Mouse (Mus musculus) MEL (cell line): Measurements from ENCODE around the gene Mob3c. TPM values are rescaled to one million over a fixed set of nuclear protein-coding genes. Genes with fewer than 3 reads are reported as not detected.

Experiments
- DNase-seq: peaks from one replicate; pipeline ENCODE4 v3.0.0; 2011; ENCODE audit warnings: low read depth, low spot score
- H3K27ac ChIP-seq: 2 replicates; pipeline ENCODE4 v1.5.1; 2012; ENCODE audit warnings: low read depth, mild to moderate bottlenecking, control low read depth, low read length, moderate library complexity; ENCODE audit not compliant: control insufficient read depth
- H3K27me3 ChIP-seq, 2 experiments: fragments of 150-350 bp in 1 of 2; sonication (generic) in 1 of 2; 2 replicates each; pipeline ENCODE4 v1.6.1; 2012; ENCODE audit warnings: low read length in 2 of 2, mild to moderate bottlenecking in 2 of 2, improper control_type of control experiment in 1 of 2, moderate library complexity in 1 of 2; ENCODE audit not compliant: insufficient read depth in 2 of 2, control insufficient read depth in 1 of 2
- H3K36me3 ChIP-seq, 2 experiments: 2 replicates each; pipeline ENCODE4 v1.6.1; 2012 to 2014; ENCODE audit warnings: low read length in 2 of 2, improper control_type of control experiment in 1 of 2, inconsistent platforms in 1 of 2, mild to moderate bottlenecking in 1 of 2; ENCODE audit not compliant: insufficient read depth in 2 of 2, control insufficient read depth in 1 of 2
- H3K4me1 ChIP-seq, 2 experiments: fragments of 150-350 bp in 1 of 2; sonication (generic) in 1 of 2; 2 replicates each; pipeline ENCODE4 v1.6.1; 2012; ENCODE audit warnings: low read length in 2 of 2, improper control_type of control experiment in 1 of 2, mild to moderate bottlenecking in 1 of 2; ENCODE audit not compliant: insufficient read depth in 2 of 2, control insufficient read depth in 1 of 2
- H3K4me3 ChIP-seq, 2 experiments: fragments of 150-350 bp in 1 of 2; sonication (generic) in 1 of 2; 2 replicates each; pipeline ENCODE4 v1.5.1; 2012; ENCODE audit warnings: low read depth in 2 of 2, low read length in 2 of 2, mild to moderate bottlenecking in 2 of 2, moderate library complexity in 2 of 2, control low read depth in 1 of 2, improper control_type of control experiment in 1 of 2; ENCODE audit not compliant: control insufficient read depth in 1 of 2, insufficient read depth in 1 of 2
- H3K79me2 ChIP-seq: 2 replicates; pipeline ENCODE4 v1.6.1; 2012; ENCODE audit warnings: mild to moderate bottlenecking, low read length, moderate library complexity; ENCODE audit not compliant: control insufficient read depth, poor library complexity, insufficient read depth
- H3K9ac ChIP-seq: 2 replicates; pipeline ENCODE4 v1.6.1; 2012; ENCODE audit warnings: low read depth, mild to moderate bottlenecking, control low read depth, low read length, moderate library complexity; ENCODE audit not compliant: control insufficient read depth, poor library complexity, severe bottlenecking
- H3K9me3 ChIP-seq: fragments of 150-350 bp; sonication (generic); replicated peaks from 2 replicates; pipeline ENCODE4 v1.6.1; 2012; ENCODE audit warnings: mild to moderate bottlenecking, low read length, improper control_type of control experiment, moderate library complexity; ENCODE audit not compliant: insufficient read depth
- BHLHE40 ChIP-seq: IDR thresholded peaks from 2 replicates; pipeline ENCODE4 v1.6.1; 2012; ENCODE audit warnings: low read depth, mild to moderate bottlenecking, inconsistent platforms, low read length, improper control_type of control experiment, borderline replicate concordance
- CTCF ChIP-seq, 3 experiments: IDR thresholded peaks in 2 of 3; conservative IDR thresholded peaks in 1 of 3; 2 replicates each; pipeline ENCODE4 v1.5.1; 2011 to 2012; ENCODE audit warnings: low read length in 3 of 3, low read depth in 2 of 3, mild to moderate bottlenecking in 2 of 3, improper control_type of control experiment in 1 of 3, inconsistent platforms in 1 of 3, mixed read lengths in 1 of 3, moderate library complexity in 1 of 3; ENCODE audit not compliant: control insufficient read depth in 1 of 3, insufficient read depth in 1 of 3, poor library complexity in 1 of 3, severe bottlenecking in 1 of 3
- ELF1 ChIP-seq: IDR thresholded peaks from 2 replicates; pipeline ENCODE4 v1.6.1; 2014; ENCODE audit warnings: low read depth, mild to moderate bottlenecking, inconsistent platforms, low read length, improper control_type of control experiment, moderate library complexity
- HCFC1 ChIP-seq: IDR thresholded peaks from 2 replicates; pipeline ENCODE4 v1.6.1; 2012; ENCODE audit warnings: low read depth, mild to moderate bottlenecking, inconsistent platforms, low read length, improper control_type of control experiment, moderate library complexity
- MAFK ChIP-seq: IDR thresholded peaks from 2 replicates; pipeline ENCODE4 v1.6.1; 2011; ENCODE audit warnings: low read depth, mild to moderate bottlenecking, low read length, improper control_type of control experiment, borderline replicate concordance
- MEF2A ChIP-seq: IDR thresholded peaks from 2 replicates; pipeline ENCODE4 v1.6.1; 2014; ENCODE audit warnings: low read depth, mild to moderate bottlenecking, inconsistent platforms, low read length, improper control_type of control experiment; ENCODE audit not compliant: poor library complexity, insufficient replicate concordance, severe bottlenecking; ENCODE audit errors: extremely low read depth
- NELFE ChIP-seq: IDR thresholded peaks from 2 replicates; pipeline ENCODE4 v1.6.1; 2011; ENCODE audit warnings: low read depth, low read length, improper control_type of control experiment
- POLR2AphosphoS2 ChIP-seq: IDR thresholded peaks from 2 replicates; pipeline ENCODE4 v1.6.1; 2011; ENCODE audit warnings: low read length, improper control_type of control experiment
- RAD21 ChIP-seq: IDR thresholded peaks from 2 replicates; pipeline ENCODE4 v1.6.1; 2011; ENCODE audit warnings: mild to moderate bottlenecking, low read depth, low read length, improper control_type of control experiment
- RCOR1 ChIP-seq: IDR thresholded peaks from 2 replicates; pipeline ENCODE4 v1.6.1; 2012; ENCODE audit warnings: low read depth, mild to moderate bottlenecking, inconsistent platforms, low read length, improper control_type of control experiment
- SMC3 ChIP-seq: IDR thresholded peaks from 2 replicates; pipeline ENCODE4 v1.6.1; 2011; ENCODE audit warnings: low read depth, low read length, improper control_type of control experiment
- TBP ChIP-seq: IDR thresholded peaks from 2 replicates; pipeline ENCODE4 v1.8.0; 2011; ENCODE audit warnings: low read depth, low read length, improper control_type of control experiment
- UBTF ChIP-seq: IDR thresholded peaks from 2 replicates; pipeline ENCODE4 v1.6.1; 2012; ENCODE audit warnings: low read depth, mild to moderate bottlenecking, inconsistent platforms, low read length, improper control_type of control experiment, moderate library complexity, borderline replicate concordance; ENCODE audit not compliant: insufficient read depth
- ZMIZ1 ChIP-seq: IDR thresholded peaks from 2 replicates; pipeline ENCODE4 v1.6.1; 2012; ENCODE audit warnings: low read depth, mild to moderate bottlenecking, inconsistent platforms, low read length, improper control_type of control experiment, moderate library complexity
- ZNF384 ChIP-seq: IDR thresholded peaks from 2 replicates; pipeline ENCODE4 v1.6.1; 2012; ENCODE audit warnings: low read depth, mild to moderate bottlenecking, inconsistent platforms, low read length, improper control_type of control experiment
- polyA plus RNA-seq, 2 experiments: library from polyadenylated mRNA; stranded (reverse) in 1 of 2; unstranded in 1 of 2; fragments of >175 nt in 1 of 2; fragments of >200 nt in 1 of 2; gene quantifications; 2 replicates each; pipeline versions ENCODE4 v1.2.1 to v1.2.4; 2012; ENCODE audit warnings: low replicate concordance in 2 of 2, low read depth in 1 of 2; ENCODE audit not compliant: insufficient read length in 2 of 2, insufficient read depth in 1 of 2, missing spikeins in 1 of 2
- total RNA-seq: library from RNA; depleted of rRNA; stranded (reverse); fragments of 300-350 nt; gene quantifications from 2 replicates; pipeline ENCODE4 v1.2.3, GENCODE M21; 2012

Mob3c gene
- total and polyA plus RNA-seq, 3 experiments = 9.5 to 17.7 TPM; not detected in 1

- DNase-seq = peak; percentile 71
- Histone ChIP-seq H3K4me3 (peak overlapping the region; percentile 91 to 99), H3K9me3 (no peaks in the 10 kb centered on the region), H3K4me1 (peaks cover 31 to 51% of the 10 kb centered on the region in 2 experiments), H3K79me2 (peaks cover 4% of the 10 kb centered on the region), H3K9ac (peak overlapping the region; percentile 88), H3K27me3 (no peaks in the 10 kb centered on the region), H3K36me3 (peaks cover 2 to 39% of the 10 kb centered on the region in 2 experiments; a peak in 3 of 4 replicates), H3K27ac (peak overlapping the region; percentile 86)
- TF ChIP-seq ELF1 (0 out of 2 replicates have a peak, but pooled peaks have one; percentile 4), TBP (peak; percentile 32; the same call in 1 of the 2 replicates), ZMIZ1 (no peak)
Observed at GRCm38 (mm10) chr4:115827535-115827887, 381 bp upstream of the Mob3c start.

GRCm38 (mm10) chr4:115828572-115828902, 645 bp downstream of the Mob3c start:
- Histone ChIP-seq H3K4me3 (peak overlapping the region; percentile 91 to 99), H3K27me3 (no peaks in the 10 kb centered on the region), H3K27ac (peak overlapping the region; percentile 22), H3K4me1 (peaks cover 26 to 41% of the 10 kb centered on the region in 2 experiments), H3K36me3 (peaks cover 2 to 33% of the 10 kb centered on the region in 2 experiments; a peak in 3 of 4 replicates), H3K9me3 (no peaks in the 10 kb centered on the region), H3K79me2 (peaks cover 4% of the 10 kb centered on the region), H3K9ac (peak overlapping the region; percentile 59)
- TF ChIP-seq UBTF (no peak), SMC3 (peak; percentile 12; the same call in 1 of the 2 replicates)
- DNase-seq = no peak

GRCm38 (mm10) chr4:115830491-115830890, 2.6 kb downstream of the Mob3c start:
- H3K79me2 ChIP-seq = peaks cover 4% of the 10 kb centered on the region
- peaks cover 2 to 15% of the 10 kb centered on the region in 2 experiments; a peak in 3 of 4 replicates for H3K36me3 ChIP-seq
- TF ChIP-seq CTCF (IDR thresholded peaks at IDR 0.05 in 2 of 3, conservative IDR thresholded peaks at IDR 0.05 in 1 of 3; ENCODE audit: control insufficient read depth in 1 of 3, insufficient read depth in 1 of 3, low read depth in 2 of 3, low read length in 3 of 3, poor library complexity in 1 of 3, severe bottlenecking in 1 of 3) = no peak
- no peak for TF ChIP-seq POLR2AphosphoS2
- TF ChIP-seq NELFE = no peak
- no peak for TF ChIP-seq ZNF384
- TF ChIP-seq MEF2A = no peak
- no peak for TF ChIP-seq BHLHE40
- TF ChIP-seq RCOR1 = no peak
- no peak for TF ChIP-seq MAFK
- TF ChIP-seq RAD21 = no peak
- no peak for TF ChIP-seq HCFC1
- peaks cover 11 to 23% of the 10 kb centered on the region in 2 experiments for H3K4me1 ChIP-seq
- no peak overlapping the region for H3K4me3 ChIP-seq
- no peaks in the 10 kb centered on the region for H3K9me3 ChIP-seq
- H3K9ac ChIP-seq = no peak overlapping the region
- DNase-seq = no peak
- H3K27me3 ChIP-seq = no peaks in the 10 kb centered on the region
- H3K27ac ChIP-seq = no peak overlapping the region
